Mouse (Mus musculus): Measurements from ENCODE around the gene Ston2. TPM values are rescaled to one million over a fixed set of nuclear protein-coding genes. Genes with fewer than 3 reads are reported as not detected.

Gene Ston2
- polyA plus RNA-seq, 1 experiment from 2014 or later, result 2.7 TPM

DNA sequence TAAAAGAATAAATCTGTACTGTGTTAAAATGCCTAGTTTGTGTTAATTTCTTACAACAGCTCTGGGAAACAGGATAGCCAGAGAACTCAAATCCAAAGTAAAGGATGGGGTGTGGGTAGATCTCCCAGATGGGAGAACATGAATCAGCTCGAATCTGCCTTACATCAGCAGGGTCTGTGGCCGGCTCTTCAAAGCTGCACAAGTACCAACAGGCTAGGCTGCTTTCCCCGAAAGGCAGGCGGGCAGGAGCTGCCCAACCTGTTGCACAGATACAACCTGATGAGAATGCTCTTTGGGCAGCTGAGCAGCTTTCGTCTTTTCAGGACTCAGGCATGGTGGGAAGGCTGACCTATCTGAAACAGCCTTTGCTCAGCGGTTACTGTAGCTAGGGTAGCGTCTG is 94.6 kb downstream of the Ston2 start:
- no peak for ATAC-seq

DNA sequence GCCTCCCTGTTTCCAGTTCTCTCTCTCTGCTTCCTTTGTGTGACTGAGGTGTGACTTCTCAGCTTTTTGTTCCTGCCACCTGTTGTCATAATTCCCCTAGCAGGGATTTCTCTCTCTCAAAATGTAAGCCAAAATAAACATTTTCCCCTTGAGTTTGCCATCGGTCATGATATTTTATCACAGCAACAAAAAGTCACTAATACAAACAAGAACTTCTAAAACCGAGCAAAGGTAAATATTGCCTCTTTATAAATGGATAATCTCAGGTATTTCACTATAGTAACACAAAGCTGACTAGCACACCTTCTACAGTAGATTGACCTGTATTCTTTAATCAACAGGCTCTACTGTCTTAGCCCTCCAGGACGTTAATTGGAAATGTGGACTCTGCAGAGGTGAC is 95.2 kb downstream of the Ston2 start:
- Histone ChIP-seq H3K9ac (ENCODE audit: low read depth, low read length) (no peak overlapping the region), H3K27me3 (replicated peaks; ENCODE audit: control insufficient read depth, insufficient read depth, low read length) (no peaks in the 10 kb centered on the region), H3K4me2 (replicated peaks; ENCODE audit: low read depth) (no peak overlapping the region), H3K36me3 (ENCODE audit: control insufficient read depth, insufficient read depth) (no peaks in the 10 kb centered on the region), H3K9me3 (ENCODE audit: control insufficient read depth) (no peaks in the 10 kb centered on the region), H3K4me1 (replicated peaks; ENCODE audit: control insufficient read depth, insufficient read depth, low read length) (peaks cover 7% of the 10 kb centered on the region), H3K27ac (ENCODE audit: low read depth, low read length) (no peak overlapping the region), H3K4me3 (ENCODE audit: low read depth, low read length) (no peak overlapping the region)
- 57% methylated on average over 3 of the region's 3 CpGs for WGBS
- no peak for TF ChIP-seq CTCF (IDR thresholded peaks at IDR 0.05; ENCODE audit: low read depth)
- no peak for ATAC-seq

More for the DNA sequence above, 94.6 kb downstream of the Ston2 start:
- 64% methylated on average over 7 of the region's 7 CpGs for WGBS
- no peaks in the 10 kb centered on the region for H3K27me3 ChIP-seq (replicated peaks; ENCODE audit: control insufficient read depth, insufficient read depth, low read length)
- H3K9ac ChIP-seq (ENCODE audit: low read depth, low read length), result no peak overlapping the region
- no peak overlapping the region for H3K4me2 ChIP-seq (replicated peaks; ENCODE audit: low read depth)
- H3K4me3 ChIP-seq (ENCODE audit: low read depth, low read length), result no peak overlapping the region
- no peaks in the 10 kb centered on the region for H3K9me3 ChIP-seq (ENCODE audit: control insufficient read depth)
- no peak overlapping the region for H3K27ac ChIP-seq (ENCODE audit: low read depth, low read length)
- H3K4me1 ChIP-seq (replicated peaks; ENCODE audit: control insufficient read depth, insufficient read depth, low read length), result peaks cover 7% of the 10 kb centered on the region
- no peak for TF ChIP-seq CTCF (IDR thresholded peaks at IDR 0.05; ENCODE audit: low read depth)
- H3K36me3 ChIP-seq (ENCODE audit: control insufficient read depth, insufficient read depth), result no peaks in the 10 kb centered on the region

DNA sequence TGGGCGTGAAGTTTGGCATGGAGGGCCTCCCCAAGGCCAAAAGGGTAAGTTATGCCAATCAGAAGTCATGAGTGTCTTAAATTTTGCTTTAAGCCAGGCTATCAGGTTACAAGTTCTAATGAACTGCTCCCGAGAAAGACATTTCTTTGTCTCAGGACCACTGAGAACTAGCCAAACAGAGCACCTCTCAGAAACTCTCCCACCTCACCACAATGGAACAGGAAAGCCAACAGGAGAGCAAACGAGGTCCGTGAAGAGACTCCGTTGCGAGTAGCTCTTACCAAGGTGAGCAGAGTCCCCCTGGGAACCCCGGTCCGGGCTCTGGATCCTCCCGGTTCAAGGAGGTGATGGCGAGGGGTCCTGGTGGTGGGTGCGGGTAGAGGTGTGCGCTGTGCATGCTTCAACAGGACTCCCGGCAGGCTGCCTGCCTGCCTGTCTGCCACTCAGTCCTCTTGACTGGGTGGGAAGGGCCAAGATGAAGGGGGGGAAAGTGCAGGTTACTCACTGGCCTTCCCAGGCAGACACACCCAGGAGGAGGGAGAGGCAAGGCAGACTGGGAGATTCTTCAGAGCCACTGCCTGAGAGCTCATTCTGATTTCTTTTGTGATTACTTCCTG is 102.4 kb downstream of the Ston2 start:
- H3K27ac ChIP-seq (ENCODE audit: low read depth, low read length), result no peak overlapping the region
- TF ChIP-seq CTCF (IDR thresholded peaks at IDR 0.05; ENCODE audit: low read depth), result no peak
- peak overlapping the region; percentile 20 for H3K4me3 ChIP-seq (ENCODE audit: low read depth, low read length)
- peak overlapping the region; percentile 57 for H3K4me2 ChIP-seq (replicated peaks; ENCODE audit: low read depth)
- H3K9me3 ChIP-seq (ENCODE audit: control insufficient read depth), result no peaks in the 10 kb centered on the region
- no peaks in the 10 kb centered on the region for H3K36me3 ChIP-seq (ENCODE audit: control insufficient read depth, insufficient read depth)
- peak; percentile 90 for ATAC-seq
- WGBS, result 16% methylated on average over 13 of the region's 13 CpGs
- H3K27me3 ChIP-seq (replicated peaks; ENCODE audit: control insufficient read depth, insufficient read depth, low read length), result no peaks in the 10 kb centered on the region
- H3K9ac ChIP-seq (ENCODE audit: low read depth, low read length), result no peak overlapping the region
- H3K4me1 ChIP-seq (replicated peaks; ENCODE audit: control insufficient read depth, insufficient read depth, low read length), result peaks cover 2% of the 10 kb centered on the region; the same call in 1 of the 2 replicates

DNA sequence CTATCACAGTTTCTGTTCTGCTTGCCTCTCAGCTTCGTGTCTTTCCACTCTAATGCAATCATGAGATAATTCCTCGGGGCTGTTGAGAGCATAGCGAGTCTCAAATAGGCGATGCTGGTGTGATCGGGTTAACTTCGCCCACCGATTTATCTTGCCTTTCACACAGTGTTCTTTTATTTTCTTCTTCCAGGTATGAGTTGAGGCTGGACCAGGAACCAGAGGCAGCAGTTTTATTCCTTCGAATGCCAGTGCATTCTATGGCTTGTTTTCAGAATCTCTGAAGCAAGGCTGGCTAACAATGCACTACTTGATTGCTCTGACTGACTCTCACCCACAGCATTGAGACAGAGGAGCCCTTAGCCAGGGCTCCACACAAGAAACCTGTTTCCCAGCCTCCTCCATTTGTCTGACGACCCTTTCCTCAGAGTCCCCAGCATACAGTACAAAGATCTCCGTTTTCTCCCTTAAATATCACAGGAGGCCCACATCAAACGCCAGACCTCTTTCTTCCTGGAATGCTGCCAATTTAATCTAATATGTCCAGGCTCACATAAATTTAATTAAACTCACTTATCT is 103.3 kb downstream of the Ston2 start:
- Histone ChIP-seq H3K9me3 (ENCODE audit: control insufficient read depth) (no peaks in the 10 kb centered on the region), H3K9ac (ENCODE audit: low read depth, low read length) (no peak overlapping the region), H3K36me3 (ENCODE audit: control insufficient read depth, insufficient read depth) (no peaks in the 10 kb centered on the region), H3K4me1 (replicated peaks; ENCODE audit: control insufficient read depth, insufficient read depth, low read length) (peaks cover 2% of the 10 kb centered on the region; the same call in 1 of the 2 replicates), H3K27ac (ENCODE audit: low read depth, low read length) (no peak overlapping the region), H3K4me3 (ENCODE audit: low read depth, low read length) (no peak overlapping the region), H3K4me2 (replicated peaks; ENCODE audit: low read depth) (peak overlapping the region; percentile 48), H3K27me3 (replicated peaks; ENCODE audit: control insufficient read depth, insufficient read depth, low read length) (no peaks in the 10 kb centered on the region)
- no peak for TF ChIP-seq CTCF (IDR thresholded peaks at IDR 0.05; ENCODE audit: low read depth)
- 32% methylated on average over 11 of the region's 11 CpGs for WGBS
- no peak for ATAC-seq

DNA sequence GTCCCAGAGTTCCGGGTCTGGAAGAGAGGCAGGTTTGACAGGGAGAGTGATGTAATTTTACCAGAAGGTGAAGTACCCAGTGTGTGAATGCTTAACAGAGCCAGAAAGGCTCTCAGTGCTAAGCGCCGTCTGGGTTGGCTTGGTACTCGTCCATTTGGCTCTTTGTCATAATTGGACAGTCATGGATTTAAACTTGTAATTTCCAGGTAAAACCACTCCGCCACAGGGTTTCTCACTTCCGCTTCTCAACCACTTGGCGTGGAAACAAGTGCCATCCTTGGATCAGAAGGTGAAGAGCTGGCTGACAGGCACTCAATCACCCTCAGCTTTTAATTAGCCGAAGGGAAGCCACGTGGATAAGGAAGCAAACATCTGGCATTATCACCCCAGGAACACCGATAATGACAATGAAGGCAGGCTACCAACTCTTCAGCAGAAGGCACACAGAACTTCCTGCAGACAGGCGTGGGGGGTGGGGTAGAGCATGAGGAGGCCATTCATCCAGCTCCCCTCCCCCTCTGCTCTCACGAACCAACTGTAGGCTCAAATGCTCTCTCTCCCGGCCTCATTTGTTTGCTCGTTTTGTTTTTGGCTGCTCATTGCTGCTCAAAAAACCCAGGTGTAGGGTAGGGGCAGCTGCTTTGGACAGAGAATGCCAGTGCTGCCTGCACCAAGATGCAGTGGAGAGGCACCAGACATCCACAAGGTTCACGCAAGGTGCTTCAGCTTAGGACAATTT is 103.9 kb downstream of the Ston2 start:
- Histone ChIP-seq H3K4me3 (ENCODE audit: low read depth, low read length) (no peak overlapping the region), H3K27ac (ENCODE audit: low read depth, low read length) (no peak overlapping the region), H3K9me3 (ENCODE audit: control insufficient read depth) (no peaks in the 10 kb centered on the region), H3K4me1 (replicated peaks; ENCODE audit: control insufficient read depth, insufficient read depth, low read length) (peaks cover 2% of the 10 kb centered on the region; the same call in 1 of the 2 replicates), H3K36me3 (ENCODE audit: control insufficient read depth, insufficient read depth) (no peaks in the 10 kb centered on the region), H3K4me2 (replicated peaks; ENCODE audit: low read depth) (peak overlapping the region; percentile 48), H3K27me3 (replicated peaks; ENCODE audit: control insufficient read depth, insufficient read depth, low read length) (no peaks in the 10 kb centered on the region), H3K9ac (ENCODE audit: low read depth, low read length) (no peak overlapping the region)
- 29% methylated on average over 15 of the region's 15 CpGs for WGBS
- TF ChIP-seq CTCF (IDR thresholded peaks at IDR 0.05; ENCODE audit: low read depth), result no peak
- ATAC-seq, result no peak

DNA sequence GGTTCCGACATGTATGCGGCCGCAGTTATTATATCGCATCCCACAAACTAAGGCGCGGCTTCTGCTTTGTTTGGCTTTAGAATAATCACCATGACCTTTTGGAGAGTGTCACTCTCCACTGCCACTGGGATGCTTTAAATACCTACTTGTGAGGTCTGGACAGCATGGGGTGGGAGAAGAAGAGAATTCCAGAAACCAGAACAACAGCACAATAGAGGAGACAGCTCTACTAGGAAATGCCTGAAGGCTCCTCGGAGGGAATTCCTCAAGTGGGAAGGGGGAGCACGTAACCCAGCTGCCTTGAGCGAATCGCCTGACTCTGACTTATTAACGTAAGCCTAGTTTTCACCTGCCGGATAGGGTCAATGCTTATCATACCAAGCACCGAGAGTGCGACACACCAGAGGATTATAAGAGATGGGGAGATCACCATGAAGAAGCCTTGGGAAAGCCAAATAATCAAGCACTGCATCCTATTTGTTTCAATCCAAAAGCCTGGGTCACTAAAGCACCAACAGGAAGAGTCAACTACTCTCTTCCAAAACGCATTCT is 104.6 kb downstream of the Ston2 start:
- Histone ChIP-seq H3K4me2 (replicated peaks; ENCODE audit: low read depth) (peak overlapping the region; percentile 48), H3K4me3 (ENCODE audit: low read depth, low read length) (no peak overlapping the region), H3K27ac (ENCODE audit: low read depth, low read length) (no peak overlapping the region), H3K27me3 (replicated peaks; ENCODE audit: control insufficient read depth, insufficient read depth, low read length) (no peaks in the 10 kb centered on the region), H3K36me3 (ENCODE audit: control insufficient read depth, insufficient read depth) (no peaks in the 10 kb centered on the region), H3K4me1 (replicated peaks; ENCODE audit: control insufficient read depth, insufficient read depth, low read length) (peaks cover 2% of the 10 kb centered on the region; the same call in 1 of the 2 replicates), H3K9me3 (ENCODE audit: control insufficient read depth) (no peaks in the 10 kb centered on the region), H3K9ac (ENCODE audit: low read depth, low read length) (no peak overlapping the region)
- TF ChIP-seq CTCF (IDR thresholded peaks at IDR 0.05; ENCODE audit: low read depth), result no peak
- 43% methylated on average over 15 of the region's 15 CpGs for WGBS
- ATAC-seq, result no peak

All from intestine, postnatal 0 days (tissue).